Mouse (Mus musculus) lung, postnatal 0 days (tissue): ENCODE data around the gene Cdkl4. TPM values are rescaled to one million over a fixed set of nuclear protein-coding genes. Genes with fewer than 3 reads are reported as not detected.

ENCODE experiments used
- ATAC-seq: fragments of 200-750 bp; cut with Nextera tagmentation; 2 replicates; pipeline ENCODE4 v1.8.0; 2017; ENCODE audit warnings: moderate library complexity
- DNase-seq: peaks from one replicate; pipeline ENCODE4 v3.0.0-alpha.2; 2016; ENCODE audit warnings: low spot score
- H3K27ac ChIP-seq: fragments of 300-500 bp; sonication (generic); 2 replicates; pipeline ENCODE4 v1.5.1; 2014; ENCODE audit warnings: antibody characterized with exemption, mild to moderate bottlenecking, low read length, mixed read lengths
- H3K27me3 ChIP-seq: fragments of 300-500 bp; sonication (generic); replicated peaks from 2 replicates; pipeline ENCODE4 v1.6.1; 2014; ENCODE audit warnings: low read length, mixed read lengths; ENCODE audit not compliant: insufficient read depth
- H3K36me3 ChIP-seq: fragments of 300-500 bp; sonication (generic); 2 replicates; pipeline ENCODE4 v1.6.1; 2014; ENCODE audit warnings: low read length, mixed read lengths; ENCODE audit not compliant: insufficient read depth
- H3K4me1 ChIP-seq: fragments of 300-500 bp; sonication (generic); 2 replicates; pipeline ENCODE4 v1.6.1; 2014; ENCODE audit warnings: antibody characterized with exemption, low read depth, low read length, mixed read lengths; ENCODE audit not compliant: insufficient read depth
- H3K4me2 ChIP-seq: fragments of 300-500 bp; sonication (generic); replicated peaks from 2 replicates; pipeline ENCODE4 v1.6.1; 2014; ENCODE audit warnings: low read depth, mild to moderate bottlenecking, low read length, moderate library complexity, mixed read lengths
- H3K4me3 ChIP-seq: fragments of 300-500 bp; sonication (generic); 2 replicates; pipeline ENCODE4 v1.5.1; 2014; ENCODE audit warnings: low read depth, low read length
- H3K9ac ChIP-seq: fragments of 300-500 bp; sonication (generic); replicated peaks from 2 replicates; pipeline ENCODE4 v1.6.1; 2014; ENCODE audit warnings: low read depth, mild to moderate bottlenecking
- H3K9me3 ChIP-seq: fragments of 300-500 bp; sonication (generic); 2 replicates; pipeline ENCODE4 v1.6.1; 2016; ENCODE audit warnings: low read length, mixed read lengths
- CTCF ChIP-seq: IDR thresholded peaks from 2 replicates; pipeline ENCODE4 v1.5.1; 2016; ENCODE audit warnings: antibody characterized with exemption, mild to moderate bottlenecking
- EP300 ChIP-seq: IDR thresholded peaks from 2 replicates; pipeline ENCODE4 v1.6.1; 2016; ENCODE audit warnings: antibody characterized with exemption, mild to moderate bottlenecking, control low read depth
- WGBS: fragments of 180-500 bp; shearing (Covaris S2); extraction: QIAGEN DNeasy Blood & Tissue Kit; methylation state at CpG from one replicate; pipeline ENCODE4 v1.1.7; 2014; 5-methylcytosine and 5-hydroxymethylcytosine counted together
- polyA plus RNA-seq: library from polyadenylated mRNA; unstranded; fragments of >200 nt; fragmentation: Nextera tagmentation; extraction: Ambion mirVana; gene quantifications from 2 replicates; pipeline ENCODE4 v1.2.1, GENCODE M21; 2015

Gene Cdkl4
- polyA plus RNA-seq, 1 experiment from 2014 or later, result 3.4 TPM

DNA sequence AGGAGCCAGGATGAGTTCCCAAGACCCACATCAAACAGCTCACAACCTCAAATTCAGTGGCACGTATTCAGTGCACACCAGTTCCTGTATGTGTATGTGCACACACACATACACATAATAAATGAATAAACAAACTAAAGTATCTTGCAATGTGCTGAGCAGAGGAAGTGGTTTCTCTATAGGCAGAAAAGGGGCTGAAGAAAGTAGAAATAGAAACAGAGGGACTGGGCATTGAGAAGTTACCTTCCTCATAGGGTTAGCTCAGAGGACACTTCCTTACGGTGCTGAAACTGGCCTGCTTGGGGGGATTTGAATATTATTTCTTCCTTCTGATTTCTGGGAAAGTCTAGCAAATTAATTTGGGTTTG is 75.8 kb downstream of the Cdkl4 start:
- no peak for DNase-seq
- WGBS, result 46% methylated on average over 2 of the region's 2 CpGs
- Histone ChIP-seq H3K4me1 (no peaks in the 10 kb centered on the region), H3K4me2 (no peak overlapping the region), H3K4me3 (no peak overlapping the region), H3K36me3 (no peaks in the 10 kb centered on the region), H3K27ac (no peak overlapping the region), H3K27me3 (no peaks in the 10 kb centered on the region), H3K9me3 (no peaks in the 10 kb centered on the region), H3K9ac (no peak overlapping the region)
- TF ChIP-seq CTCF (no peak), EP300 (no peak)
- no peak for ATAC-seq

DNA sequence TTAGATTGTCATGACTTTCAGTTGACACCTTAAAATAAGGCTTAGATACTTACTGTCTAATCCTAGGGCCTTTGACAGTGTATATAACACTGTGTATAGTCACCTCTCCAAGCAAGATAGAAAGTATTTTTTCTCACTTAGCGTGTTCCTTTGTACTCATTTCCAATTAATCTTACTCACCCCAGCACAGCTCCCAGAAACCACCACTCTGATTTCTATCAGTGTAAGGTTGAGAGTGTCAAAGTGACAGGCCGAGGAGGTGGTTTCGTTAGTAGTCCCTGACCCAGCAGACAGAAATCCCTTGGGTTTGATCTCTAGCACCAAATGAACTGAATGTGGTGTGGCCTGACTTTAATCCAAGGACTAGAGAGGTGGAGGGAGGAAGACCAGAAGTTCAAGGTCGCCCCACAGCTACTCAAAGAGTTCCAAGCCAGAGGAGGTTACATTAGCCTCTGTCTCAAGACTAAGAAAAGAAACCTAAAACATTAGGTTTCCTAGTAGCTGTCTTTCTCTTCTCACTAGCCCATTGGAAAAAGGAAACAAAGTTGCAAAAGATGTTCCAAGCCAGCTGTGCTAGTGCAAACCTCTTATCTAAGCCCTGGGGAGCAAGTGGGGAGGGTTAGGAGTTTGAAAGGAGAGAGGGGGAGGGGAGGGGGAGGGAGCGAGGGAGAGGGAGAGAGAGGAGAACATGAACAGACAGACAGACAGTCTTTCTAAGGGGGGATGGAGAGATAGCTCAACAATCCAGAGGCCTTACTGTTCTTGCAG is 76.4 kb downstream of the Cdkl4 start:
- Histone ChIP-seq H3K27me3 (no peaks in the 10 kb centered on the region), H3K4me2 (no peak overlapping the region), H3K9ac (no peak overlapping the region), H3K9me3 (no peaks in the 10 kb centered on the region), H3K4me3 (no peak overlapping the region), H3K36me3 (no peaks in the 10 kb centered on the region), H3K4me1 (no peaks in the 10 kb centered on the region), H3K27ac (no peak overlapping the region)
- TF ChIP-seq CTCF, result no peak
- no peak for TF ChIP-seq EP300
- 56% methylated on average over 5 of the region's 5 CpGs for WGBS
- ATAC-seq (no peak), DNase-seq (no peak)

DNA sequence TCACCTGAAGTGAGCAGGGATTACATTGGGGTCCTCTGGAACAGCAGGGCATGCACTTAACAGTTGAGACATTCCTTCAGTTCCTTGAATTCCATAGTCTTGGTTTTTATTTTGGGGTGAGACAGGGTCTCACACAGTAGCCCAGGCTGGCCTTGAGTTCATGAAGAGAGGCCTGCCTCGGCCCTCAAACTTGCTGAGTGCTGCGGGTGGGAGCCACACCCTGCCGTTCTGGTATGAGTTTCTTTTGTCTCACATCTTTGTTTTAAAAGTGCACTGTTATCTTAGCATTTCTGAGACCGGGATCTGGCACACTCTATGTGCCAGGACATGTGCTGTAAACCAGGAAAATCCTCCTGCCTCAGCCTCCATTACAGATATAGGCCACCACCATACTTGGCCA is 77.6 kb downstream of the Cdkl4 start:
- TF ChIP-seq EP300 (no peak), CTCF (no peak)
- H3K4me2 ChIP-seq, result no peak overlapping the region
- no peak overlapping the region for H3K9ac ChIP-seq
- no peaks in the 10 kb centered on the region for H3K36me3 ChIP-seq
- no peak for DNase-seq
- no peaks in the 10 kb centered on the region for H3K27me3 ChIP-seq
- no peak overlapping the region for H3K27ac ChIP-seq
- no peak for ATAC-seq
- whole genome bisulfite sequencing, result 62% methylated on average over 4 of the region's 4 CpGs
- H3K4me3 ChIP-seq, result no peak overlapping the region
- H3K9me3 ChIP-seq, result no peaks in the 10 kb centered on the region
- H3K4me1 ChIP-seq, result no peaks in the 10 kb centered on the region

DNA sequence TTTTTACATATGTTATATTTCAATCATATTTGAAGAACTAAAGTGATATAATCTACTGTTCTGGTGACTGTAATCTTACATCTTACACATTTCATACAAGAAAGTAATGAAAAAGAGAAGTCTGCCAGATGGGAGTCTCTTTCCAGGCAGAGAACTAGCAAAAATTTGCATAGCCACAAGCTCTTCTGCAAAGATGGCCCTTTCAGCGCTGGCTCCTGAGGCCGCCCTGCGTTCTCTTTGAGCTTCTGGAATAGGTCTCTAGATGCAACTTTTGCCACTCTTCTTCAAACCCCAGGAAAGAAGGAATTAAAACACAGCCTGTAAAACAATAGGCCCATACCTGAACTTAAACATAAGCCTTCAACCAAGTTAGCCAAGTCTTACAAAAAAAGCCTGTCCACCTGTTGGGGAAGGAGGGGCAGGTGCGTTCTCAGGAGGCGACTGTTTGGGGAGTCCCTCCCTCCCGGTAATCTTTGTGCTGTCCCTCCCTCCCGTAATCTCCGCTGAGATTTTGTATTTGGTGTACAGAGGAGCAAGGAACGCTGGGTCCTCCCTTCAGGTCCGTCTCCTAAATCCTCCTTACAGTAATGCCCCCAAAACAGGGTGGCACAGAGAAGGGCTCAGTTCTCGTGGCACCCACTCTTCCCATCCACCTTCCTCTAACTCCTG is 78.9 kb downstream of the Cdkl4 start:
- Histone ChIP-seq H3K36me3 (no peaks in the 10 kb centered on the region), H3K4me1 (no peaks in the 10 kb centered on the region), H3K27me3 (no peaks in the 10 kb centered on the region), H3K27ac (no peak overlapping the region), H3K9ac (no peak overlapping the region), H3K9me3 (no peaks in the 10 kb centered on the region), H3K4me2 (no peak overlapping the region), H3K4me3 (no peak overlapping the region)
- 60% methylated on average over 11 of the region's 11 CpGs for WGBS
- no peak for TF ChIP-seq CTCF
- TF ChIP-seq EP300, result no peak
- DNase-seq (no peak), ATAC-seq (no peak)

DNA sequence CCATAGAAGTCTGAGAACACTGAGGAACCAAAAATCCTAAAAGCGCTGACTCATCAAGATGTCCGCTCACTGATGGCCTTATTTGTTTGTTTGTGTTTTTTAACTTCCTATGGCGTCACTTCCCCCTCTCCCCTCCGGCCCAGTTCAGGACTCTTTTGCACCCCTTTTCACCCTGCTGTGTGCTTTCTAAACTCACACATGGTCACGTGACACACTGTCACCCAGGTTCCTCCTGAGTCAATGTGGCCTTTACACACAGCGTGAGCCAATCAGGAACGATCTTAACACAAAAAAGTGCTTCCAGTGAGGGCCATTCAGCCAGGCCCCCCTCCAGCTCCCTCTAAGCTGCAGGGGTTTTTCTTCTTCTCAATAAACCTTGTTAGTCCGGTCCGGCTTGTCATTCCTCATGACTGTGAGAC is 80.4 kb downstream of the Cdkl4 start:
- no peak overlapping the region for H3K9ac ChIP-seq
- no peak overlapping the region for H3K4me2 ChIP-seq
- no peaks in the 10 kb centered on the region for H3K27me3 ChIP-seq
- no peak overlapping the region for H3K4me3 ChIP-seq
- no peak overlapping the region for H3K27ac ChIP-seq
- 65% methylated on average over 9 of the region's 9 CpGs for WGBS
- H3K4me1 ChIP-seq, result no peaks in the 10 kb centered on the region
- TF ChIP-seq EP300, result no peak
- no peak for DNase-seq
- no peaks in the 10 kb centered on the region for H3K36me3 ChIP-seq
- ATAC-seq, result no peak
- H3K9me3 ChIP-seq, result no peaks in the 10 kb centered on the region

DNA sequence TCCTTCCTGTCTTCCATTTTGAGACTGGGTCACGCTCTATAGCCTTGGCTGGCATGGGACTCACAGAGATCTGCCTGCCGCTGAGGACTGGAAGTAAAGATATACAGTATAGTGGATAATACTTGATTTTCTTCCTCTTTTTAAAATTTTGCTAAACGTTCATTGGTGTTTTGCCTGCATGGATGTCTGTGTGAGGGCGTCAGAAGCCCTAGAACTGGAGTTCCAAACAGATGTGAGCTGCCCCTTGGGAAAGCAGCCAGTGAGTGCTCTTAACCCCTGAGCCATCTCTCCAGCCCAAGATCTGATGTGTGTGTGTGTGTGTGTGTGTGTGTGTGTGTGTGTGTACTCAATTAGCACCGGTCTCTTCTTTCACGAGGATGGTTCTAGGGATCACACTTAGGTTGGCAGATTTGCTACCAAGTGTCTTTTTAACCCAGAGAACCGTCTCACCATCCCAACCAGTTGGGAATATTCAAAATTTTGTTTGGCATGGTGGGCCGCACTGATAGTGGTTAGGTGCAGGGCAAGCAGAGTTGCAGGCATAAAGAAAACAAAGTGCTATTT is 80.9 kb downstream of the Cdkl4 start:
- TF ChIP-seq EP300 (no peak), CTCF (no peak)
- ATAC-seq (no peak), DNase-seq (no peak)
- Histone ChIP-seq H3K9me3 (no peaks in the 10 kb centered on the region), H3K27me3 (no peaks in the 10 kb centered on the region), H3K4me3 (no peak overlapping the region), H3K9ac (no peak overlapping the region), H3K36me3 (no peaks in the 10 kb centered on the region), H3K4me2 (no peak overlapping the region), H3K4me1 (no peaks in the 10 kb centered on the region), H3K27ac (no peak overlapping the region)
- WGBS, result 73% methylated on average over 8 of the region's 8 CpGs
